Mouse (Mus musculus) ovary, postnatal 36 days (tissue): ENCODE measurements around the gene Trpc3.
"Not testable (repeated sequence)": the region's sequence is repeated elsewhere in the genome, so short reads cannot be mapped to it uniquely, and the experiment has no call there.

Experiments
- DNase-seq: peaks from one replicate; pipeline ENCODE4 v3.0.0; 2022; ENCODE audit warnings: low spot score, mixed read lengths

Trpc3 gene

DNA sequence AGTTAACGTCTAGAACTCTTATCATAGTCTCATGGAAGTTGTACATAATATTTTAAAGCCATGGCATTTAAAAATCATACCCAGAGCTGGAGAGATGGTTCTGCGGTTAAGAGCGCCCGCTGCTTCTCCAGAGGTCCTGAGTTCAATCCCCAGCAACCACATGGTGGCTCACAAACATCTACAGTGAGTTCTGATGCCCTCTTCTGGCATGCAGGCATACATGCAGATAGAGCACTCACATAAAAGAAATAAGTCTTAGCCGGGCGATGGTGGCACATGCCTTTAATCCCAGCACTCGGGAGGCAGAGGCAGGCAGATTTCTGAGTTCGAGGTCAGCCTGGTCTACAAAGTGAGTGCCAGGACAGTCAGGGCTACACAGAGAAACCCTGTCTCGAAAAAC is 90.2 kb downstream of the Trpc3 start:
- DNase-seq = not testable (repeated sequence)

DNA sequence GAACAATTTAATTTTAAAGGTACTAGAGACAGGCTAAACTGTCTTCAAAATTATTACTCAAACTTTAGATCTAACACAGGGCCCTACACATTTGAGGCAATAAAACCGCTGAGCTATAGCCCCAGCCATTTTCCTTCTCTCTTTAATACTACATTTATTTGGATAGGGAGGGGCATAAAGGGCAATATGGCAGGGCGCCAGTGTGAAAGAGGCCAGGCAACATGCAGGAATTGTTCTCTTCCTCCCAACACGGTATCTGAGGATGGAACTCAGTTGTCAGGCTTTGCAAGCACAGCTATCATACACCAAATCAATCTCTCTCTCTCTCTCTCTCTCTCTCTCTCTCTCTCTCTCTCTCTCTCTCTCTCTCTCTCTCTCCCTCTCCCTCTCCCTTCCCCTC is 91.2 kb downstream of the Trpc3 start:
- no peak for DNase-seq

DNA sequence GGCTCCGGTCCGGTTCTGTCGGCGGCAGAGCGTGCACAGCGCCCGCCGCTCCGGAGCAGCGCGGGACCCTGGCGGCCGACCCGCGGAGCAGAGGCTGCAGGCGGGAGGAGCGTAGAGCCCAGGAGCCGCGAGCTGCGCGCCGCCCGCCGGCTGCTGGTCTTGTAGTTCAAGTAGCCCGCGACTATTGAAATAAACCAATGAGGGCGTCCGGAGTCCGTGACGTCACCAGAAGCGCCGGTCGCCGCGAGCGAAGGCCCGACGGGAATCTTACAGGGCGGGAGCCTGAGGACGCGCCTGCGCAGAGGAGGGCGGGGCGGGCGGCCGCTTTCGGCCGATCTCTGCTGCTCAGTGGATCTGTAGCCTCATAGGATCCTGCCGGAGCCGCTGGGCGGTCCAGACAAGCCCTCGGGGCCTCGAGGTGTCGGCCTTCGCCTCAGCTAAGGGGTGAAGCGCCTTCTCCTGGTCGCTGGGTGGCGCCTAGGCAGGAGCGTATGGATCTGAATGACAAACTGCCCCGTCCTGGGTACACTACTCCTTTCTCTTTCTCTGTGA is 118.1 kb downstream of the Trpc3 start, which contains the start of gene Ccna2:
Gene Ccna2 (minus strand): TSS at position 324 of the 552 bp plus-strand sequence.
- peak; percentile 98 for DNase-seq

DNA sequence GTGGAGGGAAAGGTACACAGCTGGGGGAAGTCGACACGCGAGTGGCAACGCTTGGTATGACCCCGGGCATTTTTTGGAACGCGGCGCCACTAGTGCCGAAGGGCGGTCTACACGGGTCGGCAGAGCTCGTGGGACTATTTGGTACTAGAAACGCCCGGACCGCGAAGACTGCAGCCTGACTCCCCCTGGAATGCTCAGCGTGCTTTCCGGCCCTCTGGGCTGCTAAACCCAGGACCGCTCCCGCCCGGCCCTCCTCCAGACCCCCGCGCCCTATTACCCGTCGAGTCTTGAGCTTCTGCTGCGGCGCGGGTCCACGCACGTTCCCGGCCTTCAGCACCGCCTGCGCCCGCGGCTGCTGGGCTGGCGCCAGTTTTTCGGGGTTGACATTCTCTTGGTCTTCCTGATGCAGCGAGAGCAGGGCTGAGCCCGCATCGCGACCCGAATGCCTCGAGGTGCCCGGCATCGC is 118.6 kb downstream of the Trpc3 start:
- no peak for DNase-seq
